Mouse (Mus musculus): Measurements from ENCODE around the gene 4921530L21Rik. TPM values are rescaled to one million over a fixed set of nuclear protein-coding genes. Genes with fewer than 3 reads are reported as not detected.

4921530L21Rik gene
- polyA plus RNA-seq, 1 experiment = not detected

DNA sequence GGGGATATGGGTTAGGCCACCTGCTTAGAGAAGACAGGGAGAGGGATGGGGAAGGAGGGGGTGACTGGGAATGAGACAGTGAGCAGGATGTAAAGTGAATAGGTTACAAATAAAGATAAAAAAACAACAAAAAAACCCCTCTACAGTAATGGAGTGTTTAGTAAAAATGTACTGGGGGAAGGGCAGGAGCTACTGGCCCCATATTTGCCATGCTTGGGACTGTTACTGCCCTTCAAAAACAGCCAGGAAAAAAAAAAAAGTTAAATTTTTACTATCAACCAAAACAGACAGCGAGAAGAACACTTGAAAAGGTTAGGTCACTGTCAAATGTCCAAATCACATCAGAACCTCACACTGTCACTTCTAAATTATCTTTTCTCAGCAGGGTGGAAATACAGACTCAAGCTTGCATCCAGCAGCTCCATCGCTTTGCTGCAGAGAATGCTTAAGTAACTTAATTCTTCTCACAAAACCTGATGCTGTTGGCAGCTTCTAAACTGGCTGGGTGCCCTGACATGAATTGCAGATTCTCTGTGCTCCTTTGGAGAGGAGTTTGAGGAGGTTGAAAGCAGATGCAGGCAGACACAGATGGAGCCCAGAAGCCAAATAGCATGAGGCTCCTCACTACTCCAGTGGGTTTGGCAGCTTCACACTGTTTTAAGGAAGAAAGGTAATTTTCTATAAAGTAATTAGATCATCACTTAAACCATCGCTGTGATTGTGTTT lies 4.1 kb upstream of the 4921530L21Rik start:
- H3K27me3 ChIP-seq (ENCODE audit: control insufficient read depth, insufficient read depth, insufficient read length) = no peaks in the 10 kb centered on the region
- no peak overlapping the region for H3ac ChIP-seq (ENCODE audit: control insufficient read depth, insufficient read length, low read depth)
- no peaks in the 10 kb centered on the region for H3K79me3 ChIP-seq (ENCODE audit: low read depth)
- no peak for TF ChIP-seq CTCF (IDR thresholded peaks at IDR 0.05; ENCODE audit: control insufficient read depth, insufficient read depth, insufficient read length)
- no peak for TF ChIP-seq MYOD1 (IDR thresholded peaks at IDR 0.05; ENCODE audit: control insufficient read depth, insufficient read length, low read depth)
- no peak for TF ChIP-seq MYOG (IDR thresholded peaks at IDR 0.05; ENCODE audit: control insufficient read depth, extremely low read depth, insufficient read length)
- no peak for TF ChIP-seq CEBPB (IDR thresholded peaks at IDR 0.05; ENCODE audit: low read depth)
- no peak for TF ChIP-seq MAX (IDR thresholded peaks at IDR 0.05)
- no peak for TF ChIP-seq FOSL1 (IDR thresholded peaks at IDR 0.05; ENCODE audit: insufficient read depth, low read length, poor library complexity, severe bottlenecking)
- no peak for TF ChIP-seq USF1 (IDR thresholded peaks at IDR 0.05; ENCODE audit: low read depth)
- H3K36me3 ChIP-seq (ENCODE audit: control insufficient read depth, insufficient read depth) = no peaks in the 10 kb centered on the region
- H3K79me2 ChIP-seq (ENCODE audit: control insufficient read depth, insufficient read depth) = no peaks in the 10 kb centered on the region
- H3K4me3 ChIP-seq (ENCODE audit: insufficient read depth, poor library complexity, severe bottlenecking) = no peak overlapping the region

GRCm38 (mm10) chr14:95877548-95877947 lies 3.5 kb upstream of the 4921530L21Rik start:
- Histone ChIP-seq H3K27me3 (ENCODE audit: control insufficient read depth, insufficient read depth, insufficient read length) (no peaks in the 10 kb centered on the region), H3K36me3 (ENCODE audit: control insufficient read depth, insufficient read depth) (no peaks in the 10 kb centered on the region), H3K79me3 (ENCODE audit: low read depth) (no peaks in the 10 kb centered on the region), H3K79me2 (ENCODE audit: control insufficient read depth, insufficient read depth) (no peaks in the 10 kb centered on the region), H3K4me3 (ENCODE audit: insufficient read depth, poor library complexity, severe bottlenecking) (no peak overlapping the region), H3ac (ENCODE audit: control insufficient read depth, insufficient read length, low read depth) (no peak overlapping the region)
- TF ChIP-seq MYOD1 (IDR thresholded peaks at IDR 0.05; ENCODE audit: control insufficient read depth, insufficient read length, low read depth) = no peak
- TF ChIP-seq CTCF (IDR thresholded peaks at IDR 0.05; ENCODE audit: control insufficient read depth, insufficient read depth, insufficient read length) = no peak

DNA sequence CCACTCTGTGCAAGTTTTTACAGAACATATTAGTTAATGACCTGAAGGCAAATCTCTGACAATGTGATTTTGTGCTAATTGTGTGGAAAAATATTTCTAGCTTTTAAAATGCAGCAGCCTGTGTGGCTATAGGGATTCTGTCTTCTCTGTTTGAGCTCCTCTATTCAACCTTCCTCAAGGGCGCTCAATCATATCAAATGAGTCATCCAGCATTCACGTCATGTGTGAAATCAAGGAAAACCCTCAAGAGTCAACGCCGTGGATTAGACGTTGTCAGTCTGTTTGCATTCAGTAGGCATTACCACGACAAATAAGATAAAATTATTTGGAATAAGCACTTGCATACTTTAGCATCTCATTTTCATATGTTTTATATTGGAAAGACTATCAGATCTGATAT lies 18.4 kb downstream of the 4921530L21Rik start:
- H3K4me3 ChIP-seq (ENCODE audit: insufficient read depth, poor library complexity, severe bottlenecking) = no peak overlapping the region
- TF ChIP-seq MAX (IDR thresholded peaks at IDR 0.05) (no peak), USF1 (IDR thresholded peaks at IDR 0.05; ENCODE audit: low read depth) (no peak), FOSL1 (IDR thresholded peaks at IDR 0.05; ENCODE audit: insufficient read depth, low read length, poor library complexity, severe bottlenecking) (no peak), CEBPB (IDR thresholded peaks at IDR 0.05; ENCODE audit: low read depth) (no peak), MYOD1 (IDR thresholded peaks at IDR 0.05; ENCODE audit: control insufficient read depth, insufficient read length, low read depth) (no peak), MYOG (IDR thresholded peaks at IDR 0.05; ENCODE audit: control insufficient read depth, extremely low read depth, insufficient read length) (no peak), CTCF (IDR thresholded peaks at IDR 0.05; ENCODE audit: control insufficient read depth, insufficient read depth, insufficient read length) (no peak)
- H3K27me3 ChIP-seq (ENCODE audit: control insufficient read depth, insufficient read depth, insufficient read length) = no peaks in the 10 kb centered on the region
- no peaks in the 10 kb centered on the region for H3K36me3 ChIP-seq (ENCODE audit: control insufficient read depth, insufficient read depth)
- no peaks in the 10 kb centered on the region for H3K79me3 ChIP-seq (ENCODE audit: low read depth)
- H3K79me2 ChIP-seq (ENCODE audit: control insufficient read depth, insufficient read depth) = no peaks in the 10 kb centered on the region
- H3ac ChIP-seq (ENCODE audit: control insufficient read depth, insufficient read length, low read depth) = no peak overlapping the region

DNA sequence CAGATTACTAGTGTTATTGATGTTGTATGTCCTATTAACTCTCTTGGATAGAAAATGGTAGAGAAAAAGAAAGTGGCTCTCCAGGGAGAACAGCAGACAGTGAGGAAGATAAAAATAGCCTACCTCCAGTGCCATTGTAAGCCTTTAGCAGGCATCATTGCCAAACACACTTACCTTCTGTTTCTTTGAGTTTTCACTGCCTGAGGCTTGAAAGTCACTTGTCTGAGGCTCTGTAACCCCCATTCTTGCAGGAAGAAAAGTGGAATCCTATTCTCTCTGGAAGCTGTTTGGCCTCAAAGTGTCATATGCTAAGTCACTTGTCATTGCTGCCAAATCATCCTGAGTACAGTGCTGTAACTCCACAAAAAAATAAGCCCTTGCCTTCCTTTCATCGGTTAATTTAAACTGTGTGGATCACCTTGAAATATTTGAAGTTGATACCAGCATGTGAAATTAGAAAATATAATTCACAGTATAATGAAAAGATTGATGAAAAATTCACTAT lies 23.6 kb downstream of the 4921530L21Rik start:
- H3K79me3 ChIP-seq (ENCODE audit: low read depth) = no peaks in the 10 kb centered on the region
- no peak overlapping the region for H3ac ChIP-seq (ENCODE audit: control insufficient read depth, insufficient read length, low read depth)
- TF ChIP-seq MYOG (IDR thresholded peaks at IDR 0.05; ENCODE audit: control insufficient read depth, extremely low read depth, insufficient read length) (no peak), USF1 (IDR thresholded peaks at IDR 0.05; ENCODE audit: low read depth) (no peak), MYOD1 (IDR thresholded peaks at IDR 0.05; ENCODE audit: control insufficient read depth, insufficient read length, low read depth) (no peak), FOSL1 (IDR thresholded peaks at IDR 0.05; ENCODE audit: insufficient read depth, low read length, poor library complexity, severe bottlenecking) (no peak), MAX (IDR thresholded peaks at IDR 0.05) (no peak), CEBPB (IDR thresholded peaks at IDR 0.05; ENCODE audit: low read depth) (no peak), CTCF (IDR thresholded peaks at IDR 0.05; ENCODE audit: control insufficient read depth, insufficient read depth, insufficient read length) (no peak)
- no peaks in the 10 kb centered on the region for H3K36me3 ChIP-seq (ENCODE audit: control insufficient read depth, insufficient read depth)
- no peaks in the 10 kb centered on the region for H3K79me2 ChIP-seq (ENCODE audit: control insufficient read depth, insufficient read depth)
- no peak overlapping the region for H3K4me3 ChIP-seq (ENCODE audit: insufficient read depth, poor library complexity, severe bottlenecking)
- H3K27me3 ChIP-seq (ENCODE audit: control insufficient read depth, insufficient read depth, insufficient read length) = no peaks in the 10 kb centered on the region

GRCm38 (mm10) chr14:95913293-95913692 lies 32.2 kb downstream of the 4921530L21Rik start:
- no peak overlapping the region for H3ac ChIP-seq (ENCODE audit: control insufficient read depth, insufficient read length, low read depth)
- no peaks in the 10 kb centered on the region for H3K27me3 ChIP-seq (ENCODE audit: control insufficient read depth, insufficient read depth, insufficient read length)
- TF ChIP-seq CTCF (IDR thresholded peaks at IDR 0.05; ENCODE audit: control insufficient read depth, insufficient read depth, insufficient read length) (no peak), MAX (IDR thresholded peaks at IDR 0.05) (no peak), MYOD1 (IDR thresholded peaks at IDR 0.05; ENCODE audit: control insufficient read depth, insufficient read length, low read depth) (no peak), MYOG (IDR thresholded peaks at IDR 0.05; ENCODE audit: control insufficient read depth, extremely low read depth, insufficient read length) (no peak)
- H3K4me3 ChIP-seq (ENCODE audit: insufficient read depth, poor library complexity, severe bottlenecking) = no peak overlapping the region
- H3K79me3 ChIP-seq (ENCODE audit: low read depth) = no peaks in the 10 kb centered on the region
- no peaks in the 10 kb centered on the region for H3K79me2 ChIP-seq (ENCODE audit: control insufficient read depth, insufficient read depth)
- no peaks in the 10 kb centered on the region for H3K36me3 ChIP-seq (ENCODE audit: control insufficient read depth, insufficient read depth)

DNA sequence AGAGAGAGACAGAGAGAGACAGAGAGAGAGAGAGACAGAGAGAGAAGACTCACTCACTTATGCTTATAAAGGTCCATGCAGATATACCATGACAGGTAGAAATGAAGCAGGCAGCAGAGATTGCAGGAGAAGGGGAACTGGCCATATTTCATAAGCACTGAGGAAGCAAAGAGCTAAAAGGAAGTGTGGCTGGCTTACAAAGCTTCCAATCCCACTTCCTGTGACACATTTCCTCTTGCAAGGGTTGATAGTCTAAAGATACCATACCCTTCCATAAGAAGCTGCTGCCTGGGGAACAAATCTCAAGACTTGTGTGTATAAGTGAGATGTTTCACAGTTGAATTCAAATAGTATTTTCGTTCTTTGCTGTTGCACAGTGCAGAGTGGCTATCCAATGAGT lies 45.7 kb downstream of the 4921530L21Rik start:
- Histone ChIP-seq H3ac (ENCODE audit: control insufficient read depth, insufficient read length, low read depth) (no peak overlapping the region), H3K79me3 (ENCODE audit: low read depth) (no peaks in the 10 kb centered on the region), H3K79me2 (ENCODE audit: control insufficient read depth, insufficient read depth) (no peaks in the 10 kb centered on the region), H3K27me3 (ENCODE audit: control insufficient read depth, insufficient read depth, insufficient read length) (no peaks in the 10 kb centered on the region), H3K36me3 (ENCODE audit: control insufficient read depth, insufficient read depth) (no peaks in the 10 kb centered on the region), H3K4me3 (ENCODE audit: insufficient read depth, poor library complexity, severe bottlenecking) (no peak overlapping the region)
- no peak for TF ChIP-seq CEBPB (IDR thresholded peaks at IDR 0.05; ENCODE audit: low read depth)
- TF ChIP-seq USF1 (IDR thresholded peaks at IDR 0.05; ENCODE audit: low read depth) = no peak
- no peak for TF ChIP-seq MYOG (IDR thresholded peaks at IDR 0.05; ENCODE audit: control insufficient read depth, extremely low read depth, insufficient read length)
- no peak for TF ChIP-seq FOSL1 (IDR thresholded peaks at IDR 0.05; ENCODE audit: insufficient read depth, low read length, poor library complexity, severe bottlenecking)
- TF ChIP-seq MAX (IDR thresholded peaks at IDR 0.05) = no peak
- no peak for TF ChIP-seq MYOD1 (IDR thresholded peaks at IDR 0.05; ENCODE audit: control insufficient read depth, insufficient read length, low read depth)
- TF ChIP-seq CTCF (IDR thresholded peaks at IDR 0.05; ENCODE audit: control insufficient read depth, insufficient read depth, insufficient read length) = no peak

Data from C2C12 (cell line).